Mouse (Mus musculus) ovary, postnatal 36 days (tissue): ENCODE data around the gene Clic1.

Experiments used
- DNase-seq: peaks from one replicate; pipeline ENCODE4 v3.0.0; 2022; ENCODE audit warnings: low spot score, mixed read lengths

The Clic1 gene

DNA sequence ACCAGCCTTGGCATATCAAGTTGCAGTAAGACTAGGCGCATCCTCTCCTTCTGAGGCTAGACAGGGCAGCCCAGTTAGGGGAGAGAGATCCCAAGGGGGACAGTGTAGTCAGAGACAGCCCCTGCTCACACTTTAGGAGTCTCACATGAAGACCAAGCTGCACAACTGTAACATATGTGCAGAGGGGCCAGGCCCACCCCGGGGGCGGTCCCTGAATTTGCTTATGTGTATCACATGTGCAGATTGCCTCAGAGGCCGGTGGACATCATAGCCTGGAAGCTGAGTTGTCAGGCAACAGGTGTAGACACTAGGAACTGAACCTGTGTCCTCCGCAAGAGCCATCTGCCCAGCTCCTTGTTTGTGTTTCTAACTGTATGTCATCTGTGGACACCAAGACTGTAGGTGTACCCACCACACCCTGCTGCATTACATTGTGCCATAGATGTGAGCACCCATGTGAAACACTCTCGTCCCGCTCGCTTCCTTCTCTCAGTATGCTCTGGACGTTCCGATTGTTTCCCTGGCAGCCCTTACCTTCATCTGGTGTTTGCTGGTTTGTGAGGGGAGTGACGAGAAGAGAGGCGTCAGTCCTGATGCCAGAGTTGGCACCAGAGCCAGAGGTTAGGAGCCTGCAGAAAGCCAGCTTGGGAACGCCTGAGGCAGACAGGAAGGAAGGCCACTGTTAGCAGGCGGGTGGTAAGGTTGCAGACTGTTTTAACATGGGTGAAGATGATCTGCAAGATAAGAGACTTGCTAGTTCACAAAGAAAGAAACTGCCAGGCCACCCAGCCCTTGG, 42.8 kb downstream of the Clic1 start:
- no peak for DNase-seq

DNA sequence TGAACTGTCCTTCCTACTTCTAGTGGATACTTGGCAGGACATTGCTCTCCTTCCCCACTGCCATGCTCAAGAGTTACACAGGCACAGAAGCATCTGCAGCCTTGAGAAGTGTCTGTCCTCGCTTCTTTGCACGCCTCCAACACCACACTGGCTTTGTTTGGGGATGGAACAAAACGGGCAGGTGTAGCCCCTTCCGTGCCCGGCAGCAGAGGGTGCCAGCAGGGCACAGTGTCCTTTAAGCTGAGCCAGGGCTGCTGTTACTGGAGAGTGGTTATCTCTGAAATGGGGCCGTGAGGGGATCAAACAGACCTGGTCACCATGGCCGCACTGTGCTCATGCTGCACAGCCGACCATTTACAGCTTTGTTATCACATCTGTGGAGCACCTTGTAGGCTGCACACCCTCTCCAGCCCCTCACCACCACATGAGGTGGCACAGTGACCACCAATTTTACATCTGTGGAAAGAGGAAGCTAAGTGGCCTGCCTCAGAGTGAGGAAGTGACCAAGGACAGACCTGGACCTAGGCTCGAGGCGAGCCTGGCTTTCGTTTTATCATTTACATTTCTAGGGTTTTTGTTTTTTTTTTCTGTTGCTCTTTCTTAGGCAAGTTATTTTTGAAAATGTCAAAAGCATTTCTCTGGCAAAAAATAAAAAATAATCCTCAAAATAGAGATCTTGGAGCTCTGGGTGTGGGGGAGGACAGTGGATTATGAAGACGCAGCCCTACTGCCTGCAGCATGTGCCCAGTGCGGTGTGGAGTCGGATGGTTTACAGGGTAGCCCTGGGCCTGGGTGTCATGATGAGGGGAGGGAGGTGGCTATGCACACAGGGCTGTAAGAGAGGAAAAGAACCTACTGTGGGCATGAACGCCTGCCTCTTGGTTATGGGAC, 45.0 kb downstream of the Clic1 start:
- peak; percentile 42 for DNase-seq

GRCm38 (mm10) chr17:35096597-35096996, 46.8 kb downstream of the Clic1 start:
- no peak for DNase-seq

DNA sequence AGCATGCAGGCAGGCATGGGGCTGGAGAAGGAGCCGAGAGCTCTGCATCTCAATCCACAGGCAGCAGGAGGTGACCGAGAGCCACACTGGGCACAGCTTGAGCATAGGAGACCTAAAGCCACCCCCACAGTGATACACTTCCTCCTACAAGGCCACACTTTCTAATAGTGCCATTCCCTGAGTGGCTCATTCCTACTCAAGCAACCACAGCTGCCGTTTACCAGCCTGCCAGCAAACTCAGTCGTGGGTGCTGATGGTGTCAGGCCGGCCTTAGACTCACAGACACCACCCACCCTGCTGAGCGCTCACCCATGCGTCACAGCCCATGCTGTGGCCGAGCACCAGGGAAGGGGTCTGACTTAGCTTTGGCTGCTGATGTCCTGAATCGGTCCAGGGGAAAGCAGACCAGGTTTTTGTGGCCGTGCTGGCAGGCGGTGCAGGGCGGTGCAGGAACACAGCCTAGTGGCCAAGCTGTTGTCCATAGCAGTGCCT, 47.4 kb downstream of the Clic1 start:
- no peak for DNase-seq

DNA sequence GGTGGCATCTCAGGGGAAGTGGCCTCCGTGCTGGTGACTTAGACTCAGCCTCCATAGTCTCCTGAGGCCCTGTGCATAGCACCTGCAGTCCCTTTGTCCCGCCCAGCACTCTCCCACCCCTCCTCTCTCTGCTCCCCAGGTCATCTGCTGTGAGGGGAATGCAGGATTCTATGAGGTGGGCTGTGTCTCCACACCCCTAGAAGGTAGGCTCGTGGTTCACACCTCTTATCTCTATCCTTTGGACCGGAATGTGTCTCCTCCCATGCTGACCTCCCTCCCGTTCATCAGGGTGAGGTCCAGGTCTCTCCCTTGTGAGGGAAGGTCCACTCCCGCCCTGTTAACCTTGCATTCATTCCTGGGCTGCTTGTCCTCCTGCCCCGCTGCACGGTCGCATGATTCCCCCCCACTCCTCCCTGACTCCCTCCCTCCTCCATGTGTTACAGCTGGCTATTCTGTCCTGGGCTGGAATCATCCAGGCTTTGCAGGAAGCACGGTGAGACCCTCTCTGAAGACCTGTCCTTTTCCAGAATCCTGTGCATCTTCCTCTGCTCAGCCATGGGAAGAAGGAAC, 50.5 kb downstream of the Clic1 start:
- DNase-seq = no peak

- DNase-seq = no peak
Measured at GRCm38 (mm10) chr17:35101161-35101560, 51.4 kb downstream of the Clic1 start.

DNA sequence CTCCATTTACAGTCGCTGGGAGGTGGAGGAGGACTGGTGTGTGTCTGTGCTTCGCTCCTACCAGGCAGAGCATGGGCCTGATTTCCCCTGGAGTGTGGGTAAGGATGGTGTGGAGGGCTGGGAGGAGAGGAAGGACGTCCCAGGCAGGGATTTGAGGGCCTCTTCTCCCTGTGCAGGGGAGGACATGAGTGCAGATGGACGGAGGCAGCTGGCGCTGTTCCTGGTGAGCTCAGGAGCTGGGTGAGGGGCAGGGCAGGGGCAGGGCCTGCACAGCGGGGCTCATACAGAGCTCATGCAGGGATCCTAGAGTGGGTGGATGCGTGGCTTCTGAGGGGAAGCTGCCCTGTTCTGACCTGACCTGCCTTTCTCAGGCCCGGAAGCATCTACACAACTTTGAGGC, 52.5 kb downstream of the Clic1 start:
- no peak for DNase-seq

DNA sequence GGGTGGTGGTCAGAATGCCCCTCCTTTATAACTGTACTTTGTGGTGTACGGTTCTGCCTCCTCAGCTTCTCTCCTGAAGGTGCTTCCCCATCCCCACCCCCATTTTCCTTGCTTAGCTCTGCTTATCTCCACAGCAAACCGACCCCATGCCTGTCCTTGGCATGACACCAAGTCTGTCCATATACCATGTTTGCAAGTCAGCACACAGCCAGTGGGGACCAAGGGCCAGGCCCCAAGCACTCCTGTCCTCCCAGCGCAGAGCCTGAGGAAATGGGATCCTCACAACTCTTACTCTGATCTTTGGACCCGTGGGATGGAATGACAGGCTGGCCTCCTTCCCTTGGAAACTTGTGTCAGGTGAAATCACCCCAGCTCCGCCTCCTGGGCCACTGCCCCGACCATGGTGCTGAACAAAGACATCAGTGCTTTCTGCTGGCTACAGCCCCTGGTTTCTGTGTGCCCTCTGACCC, 53.5 kb downstream of the Clic1 start:
- no peak for DNase-seq

DNA sequence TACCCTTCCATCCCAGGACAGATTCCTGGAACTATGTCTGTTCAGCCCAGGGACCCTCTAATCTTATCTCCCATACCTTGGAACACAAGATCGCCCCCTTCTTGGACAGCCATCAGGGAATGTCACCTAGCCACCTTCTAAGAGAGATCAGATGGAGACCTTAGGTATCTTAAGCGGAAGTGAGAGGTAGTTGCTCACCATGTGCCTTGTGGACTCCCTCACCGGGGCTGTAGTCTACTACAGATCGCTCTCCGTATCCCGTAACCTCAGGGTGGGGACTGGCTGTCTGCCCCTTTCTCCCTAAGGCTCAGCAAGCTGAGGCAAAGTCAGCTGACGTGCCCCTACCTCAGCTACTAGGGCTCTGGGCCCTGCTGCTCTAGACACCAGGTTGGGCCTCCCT, 54.3 kb downstream of the Clic1 start:
- no peak for DNase-seq

DNA sequence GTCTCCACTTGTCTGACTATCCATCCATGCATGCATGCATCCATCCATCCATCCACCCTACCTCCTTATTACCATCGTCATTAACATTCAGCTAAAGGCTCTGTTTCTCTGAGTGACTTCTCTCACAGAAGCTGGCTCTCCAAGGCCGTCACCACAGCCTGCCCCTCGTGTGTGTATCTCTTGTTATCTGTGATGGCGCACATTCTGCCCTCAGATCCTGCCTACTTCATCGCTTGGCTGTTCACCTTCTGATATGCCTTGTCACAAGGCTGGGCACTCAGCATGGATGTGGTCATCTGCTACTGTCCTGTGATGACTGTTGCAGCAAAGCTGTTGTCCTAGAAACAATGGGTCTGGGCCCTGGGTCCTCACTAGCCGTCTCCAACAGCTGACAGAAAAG, 55.0 kb downstream of the Clic1 start:
- DNase-seq = no peak

- DNase-seq = peak; percentile 50
Measured at GRCm38 (mm10) chr17:35105740-35106389, 56.1 kb downstream of the Clic1 start.

GRCm38 (mm10) chr17:35106522-35106921, 56.8 kb downstream of the Clic1 start:
- no peak for DNase-seq

- no peak for DNase-seq
Measured at GRCm38 (mm10) chr17:35108097-35108496, 58.3 kb downstream of the Clic1 start, which contains the start of gene Ly6g5c. Gene Ly6g5c (plus strand): TSS chr17:35108279.
